ENCODE assay signal across 8 mouse cellular contexts in the genomic region with DNA sequence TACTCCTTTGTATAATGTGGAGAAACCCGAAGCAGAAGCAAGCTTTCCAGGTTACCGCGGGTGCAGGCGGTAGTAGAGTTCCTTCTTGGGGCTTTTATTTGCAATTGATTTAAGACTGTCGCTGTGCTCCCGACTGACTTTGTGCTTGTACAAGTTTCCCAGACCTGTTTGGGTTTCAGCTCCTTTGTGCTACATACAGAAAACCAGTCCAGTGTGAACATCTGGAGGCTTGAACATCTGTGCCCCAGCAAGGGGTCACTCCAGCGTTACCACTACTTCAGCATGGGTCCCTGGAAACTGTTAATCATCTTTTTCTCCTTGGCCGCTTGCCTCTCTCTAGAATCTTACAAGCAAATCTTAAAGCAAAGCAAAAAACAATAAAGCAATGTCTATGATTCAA.
DNase-seq lines count a peak whose midpoint lies in the region; ATAC-seq and TF ChIP-seq lines count a peak whose summit lies in the region.

No protein-coding gene starts in this region.

- TF ChIP-seq EP300 in lung, postnatal 0 days (IDR thresholded peaks at IDR 0.05): 0 out of 2 replicates have a peak, but pooled peaks have one; percentile 19

- H3K9ac ChIP-seq in lung, postnatal 0 days (replicated peaks; ENCODE audit: low read depth): no peak overlapping the region
- H3K9ac ChIP-seq in heart, embryonic 15.5 days: no peak overlapping the region
- H3K9ac ChIP-seq in stomach, embryonic 16.5 days (ENCODE audit: low read length): no peak overlapping the region
- H3K9ac ChIP-seq in midbrain, embryonic 16.5 days (ENCODE audit: low read depth, low read length): no peak overlapping the region

- no peak for TF ChIP-seq CTCF in lung, postnatal 0 days (IDR thresholded peaks at IDR 0.05)

- H3K4me3 ChIP-seq in lung, postnatal 0 days (ENCODE audit: low read depth, low read length): no peak overlapping the region
- no peak overlapping the region for H3K4me3 ChIP-seq in heart, embryonic 15.5 days
- no peak overlapping the region for H3K4me3 ChIP-seq in stomach, embryonic 16.5 days (replicated peaks; ENCODE audit: low read length)
- H3K4me3 ChIP-seq in midbrain, embryonic 16.5 days (ENCODE audit: low read depth, low read length): no peak overlapping the region

- H3K27ac ChIP-seq in lung, postnatal 0 days (ENCODE audit: low read length): peak overlapping the region; percentile 84
- peak overlapping the region; percentile 77 for H3K27ac ChIP-seq in heart, embryonic 15.5 days
- H3K27ac ChIP-seq in stomach, embryonic 16.5 days (ENCODE audit: low read length): peak overlapping the region; percentile 90
- no peak overlapping the region for H3K27ac ChIP-seq in midbrain, embryonic 16.5 days (ENCODE audit: low read length)

- WGBS in lung, postnatal 0 days: 16% methylated on average over 8 of the region's 8 CpGs
- WGBS in heart, embryonic 15.5 days: 40% methylated on average over 8 of the region's 8 CpGs
- 23% methylated on average over 8 of the region's 8 CpGs for WGBS in stomach, embryonic 16.5 days
- WGBS in midbrain, embryonic 16.5 days: 31% methylated on average over 8 of the region's 8 CpGs

- peaks cover 3% of the 10 kb centered on the region; the same call in 1 of the 2 replicates for H3K4me1 ChIP-seq in lung, postnatal 0 days (ENCODE audit: insufficient read depth, low read depth, low read length)
- peaks cover 14% of the 10 kb centered on the region for H3K4me1 ChIP-seq in heart, embryonic 15.5 days (replicated peaks)
- peaks cover 8% of the 10 kb centered on the region; the same call in 1 of the 2 replicates for H3K4me1 ChIP-seq in stomach, embryonic 16.5 days (ENCODE audit: control insufficient read depth, insufficient read depth, low read length)
- peaks cover 10% of the 10 kb centered on the region; the same call in 1 of the 2 replicates for H3K4me1 ChIP-seq in midbrain, embryonic 16.5 days (ENCODE audit: control insufficient read depth, insufficient read depth, low read length)

- ATAC-seq in lung, postnatal 0 days: no peak
- ATAC-seq in heart, embryonic 15.5 days (replicated peaks; ENCODE audit: insufficient number of reproducible peaks, insufficient read depth, low FRiP score, low read depth): no peak
- ATAC-seq in stomach, embryonic 16.5 days (ENCODE audit: insufficient read depth, low FRiP score): peak; percentile 34
- ATAC-seq in midbrain, embryonic 16.5 days: no peak
- no peak for ATAC-seq in megakaryocyte progenitor cell, adult 5-6 weeks (replicated peaks; ENCODE audit: poor library complexity)

- H3K4me2 ChIP-seq in lung, postnatal 0 days (replicated peaks; ENCODE audit: low read depth, low read length): no peak overlapping the region
- H3K4me2 ChIP-seq in heart, embryonic 15.5 days: no peak overlapping the region
- H3K4me2 ChIP-seq in stomach, embryonic 16.5 days (ENCODE audit: low read depth, low read length): peak overlapping the region; percentile 41
- H3K4me2 ChIP-seq in midbrain, embryonic 16.5 days (ENCODE audit: low read length): no peak overlapping the region

- no peaks in the 10 kb centered on the region for H3K27me3 ChIP-seq in lung, postnatal 0 days (replicated peaks; ENCODE audit: insufficient read depth, low read length)
- peaks cover 17% of the 10 kb centered on the region for H3K27me3 ChIP-seq in heart, embryonic 15.5 days
- H3K27me3 ChIP-seq in stomach, embryonic 16.5 days (ENCODE audit: control insufficient read depth, insufficient read depth, low read length): no peaks in the 10 kb centered on the region
- H3K27me3 ChIP-seq in midbrain, embryonic 16.5 days (ENCODE audit: control insufficient read depth, insufficient read depth, low read depth, low read length): peaks cover 5% of the 10 kb centered on the region

- H3K9me3 ChIP-seq in lung, postnatal 0 days (ENCODE audit: low read length): no peaks in the 10 kb centered on the region
- H3K9me3 ChIP-seq in heart, embryonic 15.5 days (replicated peaks): no peaks in the 10 kb centered on the region
- no peaks in the 10 kb centered on the region for H3K9me3 ChIP-seq in stomach, embryonic 16.5 days (replicated peaks; ENCODE audit: control insufficient read depth, low read length)
- no peaks in the 10 kb centered on the region for H3K9me3 ChIP-seq in midbrain, embryonic 16.5 days (replicated peaks; ENCODE audit: control insufficient read depth, low read length, poor library complexity, severe bottlenecking)

- no peak for DNase-seq in lung, postnatal 0 days (ENCODE audit: low spot score)
- no peak for DNase-seq in lung, postnatal 25 days (ENCODE audit: low spot score)
- DNase-seq in kidney, postnatal 36 days: peak; percentile 22 to 37
- no peak for DNase-seq in adrenal gland, adult 2 months

- H3K36me3 ChIP-seq in lung, postnatal 0 days (ENCODE audit: insufficient read depth, low read length): no peaks in the 10 kb centered on the region
- no peaks in the 10 kb centered on the region for H3K36me3 ChIP-seq in heart, embryonic 15.5 days
- H3K36me3 ChIP-seq in stomach, embryonic 16.5 days (ENCODE audit: control insufficient read depth, insufficient read depth, low read length): no peaks in the 10 kb centered on the region
- no peaks in the 10 kb centered on the region for H3K36me3 ChIP-seq in midbrain, embryonic 16.5 days (ENCODE audit: control insufficient read depth, insufficient read depth, low read length)

Comparison
In these comparisons a context has a peak if more than half of its experiments do, and no peak if none do; other contexts are left out.
1. DNase-seq: peak in kidney, postnatal 36 days (2 of 2); none in lung, postnatal 0 days (single experiment), lung, postnatal 25 days (single experiment) and adrenal gland, adult 2 months (single experiment).